Mouse (Mus musculus) heart, postnatal 0 days (tissue): ENCODE measurements around the gene Tuba3a.
A peak's percentile ranks its signal among the peaks of the same experiment; 100 is the strongest.

Source experiments
- CTCF ChIP-seq: IDR thresholded peaks from 2 replicates; pipeline ENCODE4 v1.5.1; 2016; ENCODE audit warnings: antibody characterized with exemption, control low read depth, low read depth
- EP300 ChIP-seq: IDR thresholded peaks from 2 replicates; pipeline ENCODE4 v1.6.1; 2016; ENCODE audit warnings: antibody characterized with exemption, low read depth

DNA sequence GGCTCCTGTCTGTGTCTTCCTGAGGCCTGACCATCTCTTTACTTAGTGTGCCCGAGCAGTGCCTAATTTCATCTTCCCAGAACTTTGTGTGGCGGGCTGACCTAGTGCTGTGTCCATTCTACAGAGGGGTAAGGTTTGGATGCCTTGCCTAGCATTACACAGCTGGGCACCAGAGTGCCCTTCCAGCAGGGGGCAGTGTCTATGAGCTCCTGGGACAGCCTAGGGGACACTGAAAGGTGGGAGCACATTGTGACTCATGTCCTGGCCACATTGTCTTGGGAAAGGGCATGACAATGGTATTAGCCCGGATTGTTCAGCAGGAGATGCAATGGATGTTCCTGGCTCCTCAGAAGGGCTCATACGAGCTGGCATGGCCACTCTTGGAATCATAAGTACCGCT lies 42.4 kb upstream of the Tuba3a start:
- TF ChIP-seq CTCF, result peak; percentile 35
- TF ChIP-seq EP300, result no peak
